Mouse (Mus musculus): ENCODE measurements around the gene Dlgap1.

GRCm38 (mm10) chr17:70865060-70865604 is 896.3 kb downstream of the Dlgap1 start:
- no peak for TF ChIP-seq CTCF (IDR thresholded peaks at IDR 0.05)
- TF ChIP-seq POLR2A (IDR thresholded peaks at IDR 0.05; ENCODE audit: insufficient read depth, low read depth, low read length) = no peak

Measured in heart, adult 2 months (tissue).